Mouse (Mus musculus) gastrocnemius, adult 2 months (tissue): ENCODE results near the gene Cenpp. TPM values are rescaled to one million over a fixed set of nuclear protein-coding genes. Genes with fewer than 3 reads are reported as not detected.

ENCODE experiments used
- DNase-seq: peaks from one replicate; pipeline ENCODE4 v3.0.0; 2022
- H3K27ac ChIP-seq: fragments of 200-600 bp; 2 replicates; pipeline ENCODE4 v1.8.1; 2022; ENCODE audit warnings: mild to moderate bottlenecking
- H3K4me3 ChIP-seq: fragments of 200-600 bp; 2 replicates; pipeline ENCODE4 v1.8.1; 2022; ENCODE audit warnings: mild to moderate bottlenecking, moderate library complexity
- CTCF ChIP-seq: fragments of 200-600 bp; IDR thresholded peaks from 2 replicates; pipeline ENCODE4 v1.8.1; 2022; ENCODE audit warnings: antibody characterized with exemption, mild to moderate bottlenecking, moderate library complexity
- intact Hi-C: fragments of 180-260 bp; cut with DNase I; formaldehyde crosslinking; loops from one replicate; pipeline ENCODE4 v1.15.1; 2025
- total RNA-seq, 2 experiments: library from RNA; stranded (reverse); gene quantifications; 2 replicates each; pipeline ENCODE4 v1.2.3; 2021

Cenpp gene
- total RNA-seq, 2 experiments from 2014 or later = 0.79 to 0.86 TPM

DNA sequence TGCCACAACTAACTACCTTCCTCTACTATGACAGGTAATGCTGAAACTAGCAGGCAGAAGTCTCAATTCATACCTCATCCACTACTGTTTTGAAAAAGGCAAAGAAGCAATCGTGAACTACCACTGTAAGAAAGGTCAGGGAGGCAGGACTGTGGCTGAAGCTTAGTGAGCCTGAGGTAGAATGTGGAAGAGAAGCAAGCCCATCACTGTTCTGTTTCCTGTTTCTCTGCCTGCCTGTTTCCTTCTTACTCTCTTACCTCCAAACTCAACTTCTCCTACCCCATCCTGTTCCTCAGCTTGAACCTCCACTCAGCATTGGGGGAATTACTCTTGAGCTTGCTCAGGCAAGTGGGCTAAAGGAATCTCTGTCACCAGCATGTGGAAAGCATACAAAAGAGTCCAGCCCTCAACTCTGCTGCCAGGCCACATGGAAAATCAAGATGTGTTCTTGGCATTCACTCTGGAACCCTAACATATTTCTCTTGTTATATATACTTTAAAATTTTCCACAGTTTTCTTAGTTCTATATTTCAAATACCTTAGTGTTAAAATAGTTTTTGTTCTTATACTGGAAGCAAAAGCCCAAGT lies 104.9 kb downstream of the Cenpp start:
- intact Hi-C loops = no loop called here
- Histone ChIP-seq H3K27ac (peak overlapping the region; percentile 82), H3K4me3 (peak overlapping the region; percentile 60)
- no peak for DNase-seq
- TF ChIP-seq CTCF = no peak

DNA sequence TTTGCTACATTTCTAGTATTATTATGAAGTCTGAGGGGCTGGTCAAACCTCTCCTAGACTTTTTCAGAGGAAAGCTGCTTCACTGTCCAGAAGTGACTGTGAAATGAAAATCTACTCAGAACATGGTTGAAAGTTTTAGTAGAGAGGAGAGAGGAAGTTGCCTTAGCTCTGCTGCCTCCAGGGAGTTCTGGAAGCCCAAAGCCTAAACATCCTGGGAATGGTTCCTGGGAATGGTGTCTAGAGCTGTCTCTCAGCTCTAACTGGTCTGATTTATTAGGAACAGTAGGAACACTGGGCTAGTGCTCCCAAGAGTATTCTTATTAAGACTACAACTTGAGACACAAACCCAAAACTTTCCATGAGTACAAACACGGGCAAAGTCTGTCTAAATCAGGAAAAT lies 106.1 kb downstream of the Cenpp start:
- Histone ChIP-seq H3K27ac (peak overlapping the region; percentile 82), H3K4me3 (peak overlapping the region; percentile 60)
- TF ChIP-seq CTCF = no peak
- intact Hi-C loops = no loop called here
- peak; percentile 26 for DNase-seq

DNA sequence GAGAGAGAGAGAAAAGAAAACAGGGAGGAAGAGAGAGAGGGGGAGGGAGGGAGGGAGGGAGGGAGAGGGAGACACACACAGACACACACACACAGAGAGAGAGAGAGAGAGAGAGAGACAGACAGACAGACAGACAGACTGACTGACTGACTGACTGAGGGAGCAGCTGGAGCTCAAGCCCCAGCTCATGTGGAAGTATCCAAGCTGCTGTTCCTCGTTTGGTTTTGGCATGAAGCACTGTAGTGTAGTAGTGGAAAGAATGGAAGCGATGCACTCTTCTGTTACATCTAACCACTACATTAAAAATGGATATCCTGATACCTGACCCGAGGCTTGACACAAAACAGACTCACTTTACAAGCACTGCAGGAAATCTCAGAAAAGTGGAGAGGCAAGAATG lies 106.9 kb downstream of the Cenpp start:
- TF ChIP-seq CTCF = no peak
- intact Hi-C loops = no loop called here
- DNase-seq = no peak
- Histone ChIP-seq H3K4me3 (peak overlapping the region; percentile 60), H3K27ac (peak overlapping the region; percentile 82)

DNA sequence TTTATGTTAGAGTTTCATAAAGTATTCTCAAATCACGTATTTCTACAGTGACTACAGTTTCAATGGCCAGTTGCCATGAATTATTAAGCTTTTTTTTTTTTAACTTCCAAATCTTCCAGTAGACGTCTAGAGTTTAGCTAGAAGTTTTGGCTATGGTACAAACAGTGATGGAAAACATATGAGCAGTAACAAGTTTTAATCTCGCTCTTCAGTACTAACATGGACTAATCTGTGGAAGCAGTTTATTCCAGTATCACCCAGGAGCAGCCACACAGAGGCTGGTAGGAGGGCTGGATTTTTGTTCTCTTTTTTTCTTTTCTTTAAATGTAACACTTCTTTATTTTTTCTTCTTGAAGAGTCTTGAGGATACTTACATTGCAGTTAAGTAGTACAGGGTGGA lies 108.3 kb downstream of the Cenpp start, which contains the start of gene Aspn:
Aspn (plus strand) TSS at position 165 of the 400 bp plus-strand sequence.
- no peak for TF ChIP-seq CTCF
- Histone ChIP-seq H3K4me3 (peak within 1 kb of the TSS; percentile 60), H3K27ac (peak within 1 kb of the TSS; percentile 82)
- intact Hi-C loops = no loop called here
- no peak for DNase-seq

DNA sequence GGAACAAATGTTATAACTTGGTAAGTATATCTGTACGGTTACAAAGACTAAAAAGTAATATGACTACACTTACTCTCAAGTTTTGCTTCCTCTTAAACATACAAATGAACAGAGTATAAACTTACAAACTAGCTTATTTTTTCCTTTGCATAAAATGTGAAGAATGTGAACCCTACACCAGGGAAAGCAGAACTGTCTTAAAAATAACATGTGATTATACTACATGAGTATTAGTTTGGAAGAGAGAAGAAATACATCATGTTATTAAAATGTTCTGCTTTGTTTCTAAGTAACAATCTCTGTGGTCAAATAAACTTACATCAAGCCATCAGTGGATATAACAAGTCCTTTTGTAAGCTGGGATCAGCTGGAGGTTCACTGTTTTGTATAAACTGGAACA lies 113.9 kb downstream of the Cenpp start:
- H3K27ac ChIP-seq = peak overlapping the region; percentile 62
- no peak overlapping the region for H3K4me3 ChIP-seq
- TF ChIP-seq CTCF = no peak
- intact Hi-C loops = loop anchor here (5.0 kb wide), 1 partner anchor 56 kb away; no protein-coding TSS in a partner anchor
- DNase-seq = no peak

DNA sequence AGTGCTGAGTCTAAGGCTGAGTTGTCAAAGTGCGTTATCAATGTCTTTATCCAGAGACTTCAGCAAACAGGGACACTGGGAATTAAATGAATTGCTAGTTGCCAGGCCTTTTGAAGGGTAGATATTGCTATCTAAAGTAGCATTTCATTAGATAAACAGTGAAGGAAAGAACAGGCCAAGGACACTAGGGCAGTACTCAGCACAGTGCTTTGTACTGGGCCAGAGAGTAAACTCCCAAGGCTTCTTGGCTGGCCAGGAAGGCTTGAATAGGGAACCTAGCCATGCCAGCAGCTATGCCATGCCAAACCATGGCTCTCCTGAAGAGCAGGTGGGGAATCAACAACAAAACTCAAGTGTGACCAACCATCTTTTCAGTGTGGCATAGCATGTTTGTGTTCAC lies 115.6 kb downstream of the Cenpp start:
- intact Hi-C loops = loop anchor here (5.0 kb wide), 1 partner anchor 55 kb away; no protein-coding TSS in a partner anchor
- Histone ChIP-seq H3K27ac (peak overlapping the region; percentile 4), H3K4me3 (no peak overlapping the region)
- no peak for TF ChIP-seq CTCF
- DNase-seq = no peak

DNA sequence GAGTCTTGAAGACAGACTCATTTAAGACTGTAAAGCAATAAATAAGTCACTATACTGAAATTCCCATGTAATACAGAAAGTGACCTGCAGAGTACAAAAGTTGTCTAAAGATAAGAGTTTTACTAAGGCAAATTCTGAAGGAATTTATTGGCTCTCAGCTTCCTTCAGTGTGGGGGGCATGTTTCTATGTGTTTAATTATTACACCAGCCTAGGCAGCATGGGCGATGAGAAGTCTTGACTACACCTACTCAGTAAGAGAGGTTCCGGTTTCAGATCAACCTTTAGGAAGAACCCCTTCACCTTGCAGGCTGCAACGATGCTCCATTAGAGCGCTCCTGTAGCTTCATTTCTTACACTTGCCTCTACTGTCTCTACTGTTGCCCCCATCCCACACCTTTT lies 121.9 kb downstream of the Cenpp start:
- DNase-seq = no peak
- intact Hi-C loops = no loop called here

DNA sequence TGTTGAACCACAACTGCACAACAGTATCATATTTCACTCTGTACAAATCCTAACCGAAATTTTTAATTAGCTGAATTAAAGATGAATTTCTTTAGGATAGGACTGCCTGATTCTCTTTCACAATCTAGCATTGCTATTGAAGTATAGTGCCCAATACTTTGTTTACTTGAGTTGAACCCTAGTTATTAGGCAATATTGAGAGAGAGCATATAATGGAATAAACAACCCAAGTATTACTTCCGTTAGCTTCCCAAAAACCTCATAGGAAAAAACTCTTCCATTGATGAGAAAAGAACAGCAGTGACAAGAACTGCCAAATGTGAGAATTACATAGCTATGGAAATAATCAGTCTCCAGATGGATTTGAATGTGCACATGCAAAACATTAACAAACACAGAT lies 126.3 kb downstream of the Cenpp start:
- H3K4me3 ChIP-seq = no peak overlapping the region
- no peak overlapping the region for H3K27ac ChIP-seq
- no peak for TF ChIP-seq CTCF
- intact Hi-C loops = no loop called here
- no peak for DNase-seq

More for the DNA sequence above, 121.9 kb downstream of the Cenpp start:
- H3K27ac ChIP-seq = no peak overlapping the region
- no peak for TF ChIP-seq CTCF
- H3K4me3 ChIP-seq = no peak overlapping the region

DNA sequence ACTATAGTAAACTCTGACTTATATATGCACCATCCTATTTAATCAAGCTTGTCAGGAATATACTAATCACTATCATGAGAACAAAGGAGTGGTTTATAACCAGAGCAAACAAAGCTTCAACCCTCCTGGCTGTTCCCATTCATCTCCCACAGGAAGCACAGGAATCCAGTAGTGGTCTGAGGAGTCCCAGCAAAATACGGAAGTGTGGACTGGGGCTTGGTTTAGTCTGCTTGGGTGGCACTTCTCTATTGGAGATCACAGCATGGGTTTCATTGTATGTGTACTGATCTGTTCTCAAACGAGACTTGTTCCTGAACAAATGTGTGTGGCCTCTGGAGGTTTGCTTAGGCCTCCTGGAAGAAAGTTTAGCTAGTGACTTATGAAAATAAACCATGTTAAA lies 133.8 kb downstream of the Cenpp start:
- Histone ChIP-seq H3K27ac (no peak overlapping the region), H3K4me3 (no peak overlapping the region)
- intact Hi-C loops = no loop called here
- DNase-seq = no peak
- no peak for TF ChIP-seq CTCF

DNA sequence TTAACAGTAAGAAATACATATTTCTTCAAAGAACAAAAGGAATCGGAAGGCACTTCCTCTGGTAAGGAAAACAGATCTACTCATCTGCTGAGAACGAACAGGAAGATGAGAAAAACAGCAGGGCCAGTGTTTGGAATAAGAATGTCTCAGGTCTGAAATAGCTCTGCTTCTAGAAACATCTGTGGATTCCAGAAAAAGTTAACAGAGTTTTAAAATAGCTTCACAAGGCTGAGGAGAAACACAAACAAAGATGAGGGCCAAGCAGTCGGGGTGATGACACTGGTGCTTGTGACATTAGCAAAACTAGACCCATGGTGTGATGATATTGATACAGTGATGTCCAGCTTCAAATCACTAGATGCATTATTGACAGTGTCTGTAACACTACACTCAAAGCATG lies 145.4 kb downstream of the Cenpp start:
- no peak for TF ChIP-seq CTCF
- intact Hi-C loops = no loop called here
- peak overlapping the region; percentile 92 for H3K27ac ChIP-seq
- DNase-seq = peak; percentile 34
- H3K4me3 ChIP-seq = peak overlapping the region; percentile 65

DNA sequence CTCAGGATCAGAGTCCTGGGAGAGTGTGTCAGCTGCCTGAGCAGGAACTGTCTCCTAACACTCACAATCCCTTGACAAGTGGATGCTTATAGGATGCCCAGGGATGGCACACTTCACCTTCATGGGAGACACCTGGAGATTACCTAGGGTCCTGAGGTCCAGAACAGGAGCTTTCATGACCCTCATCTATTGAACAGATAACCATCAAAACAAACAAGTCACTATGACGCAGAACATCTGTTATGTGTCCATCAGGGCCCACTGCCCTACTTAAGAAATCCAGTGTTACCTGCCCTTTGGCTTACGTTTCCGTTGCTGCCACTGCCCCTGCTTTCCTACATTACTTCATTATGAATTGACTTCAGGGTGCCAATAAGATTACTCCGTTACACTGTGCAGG lies 146.8 kb downstream of the Cenpp start:
- intact Hi-C loops = no loop called here
- Histone ChIP-seq H3K4me3 (peak overlapping the region; percentile 65), H3K27ac (peak overlapping the region; percentile 92)
- no peak for DNase-seq
- no peak for TF ChIP-seq CTCF

DNA sequence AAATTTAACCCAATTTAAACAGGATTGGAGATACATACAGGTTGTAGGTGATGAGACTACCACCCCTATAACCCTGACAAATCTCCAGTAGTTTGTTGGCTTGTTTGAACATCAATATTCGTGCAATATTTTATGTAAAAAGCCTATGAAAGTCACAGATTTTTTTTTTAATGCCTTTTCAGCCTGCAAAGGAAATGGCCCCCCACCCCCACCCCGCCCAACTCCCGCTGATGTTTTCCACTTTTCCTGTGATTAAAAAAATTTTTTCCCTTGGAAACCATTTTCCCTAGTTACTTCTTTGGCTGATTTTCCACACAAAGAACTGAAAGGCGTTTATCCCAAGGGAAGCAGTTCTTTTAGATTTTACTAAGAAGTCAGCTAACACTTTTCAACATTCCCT lies 148.1 kb downstream of the Cenpp start, which contains the start of gene Ecm2:
Ecm2 (plus strand) TSS at position 301 of the 400 bp plus-strand sequence.
- no peak for DNase-seq
- peak within 1 kb of the TSS; percentile 92 for H3K27ac ChIP-seq
- H3K4me3 ChIP-seq = peak within 1 kb of the TSS; percentile 65

DNA sequence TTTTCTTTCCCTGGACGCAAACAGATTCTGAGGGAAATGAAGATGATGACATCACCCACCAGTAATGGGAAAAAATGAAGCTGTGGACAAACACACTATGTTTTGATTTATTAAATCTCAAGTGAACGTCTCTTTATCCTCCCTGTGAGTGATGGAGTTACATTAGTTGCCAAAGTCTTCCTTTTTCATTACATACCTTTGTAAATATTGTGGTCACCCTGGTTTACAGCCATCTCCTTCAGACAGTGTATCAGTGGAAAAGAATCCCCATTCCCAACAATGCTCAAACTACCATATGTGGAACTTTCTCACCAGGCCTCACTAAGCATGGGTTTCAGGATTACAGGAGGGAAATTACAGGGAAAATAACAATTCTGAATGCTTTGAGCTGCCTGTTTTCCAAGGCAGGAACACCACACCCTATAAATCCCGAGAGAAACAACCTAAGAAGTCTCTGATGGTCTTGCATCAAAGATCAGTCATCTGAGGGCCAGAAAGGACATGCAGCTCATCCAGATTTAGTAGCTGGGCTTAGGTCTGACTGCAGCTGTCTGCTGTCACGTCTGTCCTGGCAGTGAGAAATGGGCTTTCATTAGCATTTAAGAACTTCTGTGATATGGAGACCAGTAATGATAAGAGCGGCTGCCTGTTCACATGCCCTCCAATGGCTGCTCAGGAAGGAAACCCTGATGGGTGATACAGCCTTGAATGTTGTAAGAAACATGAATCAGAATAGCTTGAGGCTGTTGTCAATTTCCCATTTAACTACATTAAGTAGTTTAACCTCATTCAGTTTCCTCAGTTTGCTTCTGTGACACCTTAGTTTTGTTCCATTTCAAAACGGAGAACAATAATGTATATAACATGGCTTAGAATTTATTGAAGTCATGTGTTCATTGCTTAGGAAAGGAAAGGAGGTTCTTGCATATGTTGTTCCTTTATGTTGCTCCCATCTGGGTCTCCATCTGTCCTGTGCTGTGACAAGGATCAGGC lies 159.9 kb downstream of the Cenpp start, which contains the start of gene Tes3-ps:
Tes3-ps (plus strand) TSS at position 943 of the 993 bp plus-strand sequence.
- TF ChIP-seq CTCF = no peak

More for the DNA sequence above, 148.1 kb downstream of the Cenpp start, which contains the start of gene Ecm2:
- intact Hi-C loops = no loop called here
- TF ChIP-seq CTCF = no peak

More for the DNA sequence above, 159.9 kb downstream of the Cenpp start, which contains the start of gene Tes3-ps:
- DNase-seq = no peak
- H3K4me3 ChIP-seq = no peak within 1 kb of the TSS
- H3K27ac ChIP-seq = peak within 1 kb of the TSS; percentile 80
- intact Hi-C loops = no loop called here
